Mouse (Mus musculus) brain, embryonic 14.5 days (tissue): ENCODE data around the gene Thsd7b.

Experiments
- CTCF ChIP-seq: fragments of 200-500 bp; IDR thresholded peaks from 2 replicates; pipeline ENCODE4 v1.5.1; 2012; ENCODE audit warnings: inconsistent platforms, mild to moderate bottlenecking, moderate library complexity, borderline replicate concordance; ENCODE audit not compliant: insufficient read depth, insufficient read length; ENCODE audit errors: extremely low read depth
- POLR2A ChIP-seq: fragments of 200-500 bp; IDR thresholded peaks from 2 replicates; pipeline ENCODE4 v1.6.1; 2012; ENCODE audit warnings: mild to moderate bottlenecking, inconsistent platforms, borderline replicate concordance; ENCODE audit not compliant: poor library complexity, insufficient read depth, insufficient read length, severe bottlenecking; ENCODE audit errors: extremely low read depth

GRCm38 (mm10) chr1:129386479-129386878 lies 113.4 kb downstream of the Thsd7b start:
- TF ChIP-seq POLR2A, result no peak
- no peak for TF ChIP-seq CTCF
